8 mouse cellular contexts compared by ENCODE assay signal in genomic region chr1:59481456-59482291, GRCm38 (mm10). TPM values are rescaled to one million over a fixed set of nuclear protein-coding genes. Genes with fewer than 3 reads are reported as not detected.
A peak's percentile ranks its signal among the peaks of the same experiment; 100 is the strongest.
DNase-seq lines count a peak whose midpoint lies in the region; ATAC-seq lines count a peak whose summit lies in the region.

No protein-coding gene starts in this region.

- peak overlapping the region; percentile 87 for H3K9ac ChIP-seq in hindbrain, embryonic 12.5 days

- peak; percentile 94 for ATAC-seq in hindbrain, embryonic 12.5 days (ENCODE audit: low FRiP score)

- no peaks in the 10 kb centered on the region; the same call in none of the 2 replicates for H3K27me3 ChIP-seq in hindbrain, embryonic 12.5 days

- H3K27ac ChIP-seq in hindbrain, embryonic 12.5 days, result peak overlapping the region; percentile 84

- H3K36me3 ChIP-seq in hindbrain, embryonic 12.5 days, result no peaks in the 10 kb centered on the region

- DNase-seq in MN1 (ENCODE audit: low spot score), result peak; percentile 93
- peak; percentile 95 for DNase-seq in cerebellum, adult 9-10 months
- peak; percentile 79 to 85 for DNase-seq in frontal cortex, adult 2 months (ENCODE audit: extremely low spot score in 1 of 2, low spot score in 1 of 2)
- DNase-seq in layer of hippocampus, postnatal 14 days (ENCODE audit: low spot score in 2 of 2), result peak; percentile 85 to 93
- DNase-seq in lung, postnatal 14 days, result peak; percentile 95
- peak; percentile 36 for DNase-seq in retina, adult 2 months (ENCODE audit: low read depth, low spot score)
- peak; percentile 92 for DNase-seq in thymus, postnatal 36 days

- no peaks in the 10 kb centered on the region for H3K9me3 ChIP-seq in hindbrain, embryonic 12.5 days (replicated peaks)

- H3K4me3 ChIP-seq in hindbrain, embryonic 12.5 days, result peak overlapping the region; percentile 79

- WGBS in hindbrain, embryonic 12.5 days, result under 1% methylated on average over 54 of the region's 57 CpGs

- peaks cover 36% of the 10 kb centered on the region for H3K4me1 ChIP-seq in hindbrain, embryonic 12.5 days

- H3K4me2 ChIP-seq in hindbrain, embryonic 12.5 days (replicated peaks), result peak overlapping the region; percentile 98

RNA-seq across cellular contexts. Expression of gene Fzd7, which starts 0.6 kb away (rescaled TPM):
- polyA plus RNA-seq in frontal cortex, adult 2 months (2012; rRNA removed), result 3.6 and 4.8 TPM in 2 replicates
- 19.0 and 19.4 TPM in 2 replicates for polyA plus RNA-seq in hindbrain, embryonic 12.5 days (2016; fragmentation: Nextera tagmentation; extraction: Ambion mirVana)
- total RNA-seq in layer of hippocampus, postnatal 14 days (2021), result 1 to 10 TPM; 4.7 to 7.0 TPM

RNA-seq across cellular contexts. Expression of gene Gm973, which starts 34.4 kb away (rescaled TPM):
- 7.8 and 9.2 TPM in 2 replicates for polyA plus RNA-seq in frontal cortex, adult 2 months (2012; rRNA removed)
- 6.0 and 9.4 TPM in 2 replicates for polyA plus RNA-seq in hindbrain, embryonic 12.5 days (2016; fragmentation: Nextera tagmentation; extraction: Ambion mirVana)
- 10 to 100 TPM; 10.2 to 11.5 TPM for total RNA-seq in layer of hippocampus, postnatal 14 days (2021)

Comparison
In these comparisons a context has a peak if more than half of its experiments do, and no peak if none do; other contexts are left out.
1. Peak in every context shown above with its lines: DNase-seq, ATAC-seq, H3K4me3 ChIP-seq and H3K27ac ChIP-seq.
2. DNase-seq: peak in every context shown above with its lines; median percentile 95 in cerebellum, adult 9-10 months; 95 in lung, postnatal 14 days; 93 in MN1; 92 in thymus, postnatal 36 days; 89 in layer of hippocampus, postnatal 14 days; 82 in frontal cortex, adult 2 months; 36 in retina, adult 2 months.